Mouse (Mus musculus): ENCODE measurements at regions not wholly inside any gene's neighbourhood (a gene's known extent, or its start where the extent isn't known, plus 50 kb on each side); places are given as distances from the start of the nearest gene placed in this dataset.

GRCm38 (mm10) chr3:58055181-58055580 lies 207.3 kb upstream of the Pfn2 start:
- 97% methylated on average over 4 of the region's 4 CpGs for WGBS
- no peak overlapping the region for H3K4me2 ChIP-seq
- H3K36me3 ChIP-seq = no peaks in the 10 kb centered on the region
- no peaks in the 10 kb centered on the region for H3K27me3 ChIP-seq
- no peak for ATAC-seq (ENCODE audit: insufficient number of reproducible peaks, insufficient read depth, low FRiP score, low TSS enrichment, low read depth)
- no peak overlapping the region for H3K27ac ChIP-seq
- H3K9me3 ChIP-seq = no peaks in the 10 kb centered on the region
- no peak overlapping the region for H3K9ac ChIP-seq
- no peaks in the 10 kb centered on the region for H3K4me1 ChIP-seq
- H3K4me3 ChIP-seq = no peak overlapping the region

- Histone ChIP-seq H3K27me3 (no peaks in the 10 kb centered on the region), H3K27ac (no peak overlapping the region), H3K36me3 (no peaks in the 10 kb centered on the region), H3K9ac (no peak overlapping the region), H3K4me1 (no peaks in the 10 kb centered on the region), H3K4me2 (no peak overlapping the region), H3K9me3 (no peaks in the 10 kb centered on the region), H3K4me3 (no peak overlapping the region)
- no peak for ATAC-seq (ENCODE audit: insufficient number of reproducible peaks, insufficient read depth, low FRiP score, low TSS enrichment, low read depth)
- 68% methylated on average over 10 of the region's 10 CpGs for WGBS
Measured at GRCm38 (mm10) chr3:58056191-58057063, 208.5 kb upstream of the Pfn2 start.

GRCm38 (mm10) chr3:58057064-58057396 lies 209.2 kb upstream of the Pfn2 start:
- Histone ChIP-seq H3K9ac (no peak overlapping the region), H3K4me1 (no peaks in the 10 kb centered on the region), H3K27me3 (no peaks in the 10 kb centered on the region), H3K4me3 (no peak overlapping the region), H3K9me3 (no peaks in the 10 kb centered on the region), H3K36me3 (no peaks in the 10 kb centered on the region), H3K4me2 (no peak overlapping the region), H3K27ac (no peak overlapping the region)
- 85% methylated on average over 2 of the region's 2 CpGs for WGBS
- ATAC-seq (ENCODE audit: insufficient number of reproducible peaks, insufficient read depth, low FRiP score, low TSS enrichment, low read depth) = no peak

GRCm38 (mm10) chr3:58058134-58058533 lies 210.3 kb upstream of the Pfn2 start:
- Histone ChIP-seq H3K4me1 (no peaks in the 10 kb centered on the region), H3K4me3 (no peak overlapping the region), H3K9ac (no peak overlapping the region), H3K4me2 (no peak overlapping the region), H3K27me3 (no peaks in the 10 kb centered on the region), H3K27ac (no peak overlapping the region), H3K9me3 (no peaks in the 10 kb centered on the region), H3K36me3 (no peaks in the 10 kb centered on the region)
- WGBS = 53% methylated on average over 10 of the region's 10 CpGs
- no peak for ATAC-seq (ENCODE audit: insufficient number of reproducible peaks, insufficient read depth, low FRiP score, low TSS enrichment, low read depth)

DNA sequence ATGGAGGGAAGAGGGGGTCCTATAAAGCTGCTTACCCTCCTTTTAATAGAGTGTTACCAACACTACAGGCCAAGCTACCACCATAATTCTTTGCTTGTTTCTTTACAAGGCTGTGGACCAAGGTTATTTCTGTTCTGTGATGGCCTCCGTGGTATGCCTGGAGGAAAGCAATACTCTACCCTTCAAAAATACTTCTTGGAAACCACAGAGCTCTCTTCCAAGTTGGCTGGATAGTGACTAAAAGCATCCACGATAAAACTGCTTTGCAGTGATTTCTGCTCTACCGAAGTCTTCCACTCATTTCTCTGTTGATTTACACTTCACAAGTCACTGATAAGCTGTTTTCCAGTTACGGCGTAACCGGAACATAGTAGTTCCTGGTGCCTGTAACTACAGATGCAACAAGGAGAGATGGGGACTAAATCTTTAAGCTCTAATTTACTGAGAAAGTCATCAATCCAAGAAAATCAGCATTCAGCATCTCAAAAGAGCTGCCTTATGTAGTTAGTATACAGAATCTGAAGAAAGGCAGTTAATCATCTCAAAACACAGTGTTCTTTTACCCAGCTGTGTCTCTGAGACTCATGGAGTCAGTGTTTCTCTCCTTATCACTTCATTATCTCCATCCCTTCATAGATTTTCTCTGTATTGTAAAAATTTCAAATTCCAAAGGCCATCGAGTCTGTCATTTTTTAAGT lies 216.1 kb upstream of the Pfn2 start:
- H3K4me2 ChIP-seq = no peak overlapping the region
- no peaks in the 10 kb centered on the region for H3K4me1 ChIP-seq
- no peak overlapping the region for H3K4me3 ChIP-seq
- no peaks in the 10 kb centered on the region for H3K36me3 ChIP-seq
- WGBS = 89% methylated on average over 7 of the region's 7 CpGs
- no peak for ATAC-seq (ENCODE audit: insufficient number of reproducible peaks, insufficient read depth, low FRiP score, low TSS enrichment, low read depth)
- H3K9me3 ChIP-seq = no peaks in the 10 kb centered on the region; the same call in 1 of the 2 replicates
- no peak overlapping the region for H3K9ac ChIP-seq
- H3K27ac ChIP-seq = no peak overlapping the region
- no peaks in the 10 kb centered on the region for H3K27me3 ChIP-seq

- WGBS = 57% methylated on average over 3 of the region's 3 CpGs
- H3K36me3 ChIP-seq = no peaks in the 10 kb centered on the region
- ATAC-seq (ENCODE audit: insufficient number of reproducible peaks, insufficient read depth, low FRiP score, low TSS enrichment, low read depth) = no peak
- H3K27me3 ChIP-seq = no peaks in the 10 kb centered on the region
- no peak overlapping the region for H3K4me2 ChIP-seq
- H3K4me1 ChIP-seq = no peaks in the 10 kb centered on the region
- no peak overlapping the region for H3K9ac ChIP-seq
- no peak overlapping the region for H3K27ac ChIP-seq
- H3K4me3 ChIP-seq = no peak overlapping the region
- no peaks in the 10 kb centered on the region for H3K9me3 ChIP-seq
Measured at GRCm38 (mm10) chr3:58071574-58071973, 223.7 kb upstream of the Pfn2 start.

GRCm38 (mm10) chr3:58072230-58072839 lies 224.5 kb upstream of the Pfn2 start:
- Histone ChIP-seq H3K27ac (no peak overlapping the region), H3K36me3 (no peaks in the 10 kb centered on the region), H3K9me3 (no peaks in the 10 kb centered on the region), H3K4me2 (no peak overlapping the region), H3K4me3 (no peak overlapping the region), H3K9ac (no peak overlapping the region), H3K27me3 (no peaks in the 10 kb centered on the region), H3K4me1 (no peaks in the 10 kb centered on the region)
- ATAC-seq (ENCODE audit: insufficient number of reproducible peaks, insufficient read depth, low FRiP score, low TSS enrichment, low read depth) = no peak
- 76% methylated on average over 5 of the region's 5 CpGs for WGBS

DNA sequence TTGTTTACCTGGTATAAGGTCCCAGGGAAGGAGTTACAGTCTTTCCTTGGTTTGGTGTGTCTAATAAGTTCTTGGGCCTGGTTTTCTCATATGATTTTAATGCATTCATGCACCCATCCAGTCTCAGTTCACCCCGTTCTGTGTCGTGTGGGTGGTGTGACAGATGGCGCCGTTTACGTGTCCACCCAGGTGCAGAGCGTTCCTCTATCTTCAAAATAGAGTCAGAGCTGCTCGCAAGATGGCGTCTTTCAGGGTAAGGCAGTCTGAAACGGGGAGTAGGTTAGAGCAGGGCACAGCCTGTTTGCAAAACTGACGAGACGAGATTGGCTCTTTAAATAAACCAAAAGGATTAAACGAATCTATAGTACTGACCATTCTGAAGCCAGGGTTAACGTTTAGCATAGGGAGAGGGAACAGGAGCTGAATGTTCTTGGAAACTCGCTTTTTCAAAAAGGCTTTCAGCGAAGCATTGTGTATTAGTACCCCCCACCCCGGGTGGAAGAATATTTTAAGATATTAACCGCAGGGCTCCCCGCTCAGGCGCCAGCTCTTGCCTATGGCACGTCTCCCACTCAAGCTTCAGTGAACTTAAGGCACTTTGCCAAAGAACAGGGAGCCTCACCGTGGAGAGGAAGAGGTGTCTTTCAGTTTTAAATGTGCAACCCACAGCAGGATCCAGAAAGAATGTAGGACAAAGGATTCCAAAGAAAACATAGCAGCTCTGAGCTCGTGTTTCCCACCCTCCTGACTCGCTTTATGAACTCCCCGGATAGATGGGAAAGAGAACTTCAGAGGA lies 241.7 kb upstream of the Pfn2 start:
- Histone ChIP-seq H3K27me3 (no peaks in the 10 kb centered on the region), H3K9ac (no peak overlapping the region), H3K36me3 (no peaks in the 10 kb centered on the region), H3K27ac (no peak overlapping the region), H3K4me3 (no peak overlapping the region), H3K4me1 (no peaks in the 10 kb centered on the region), H3K9me3 (no peaks in the 10 kb centered on the region), H3K4me2 (no peak overlapping the region)
- ATAC-seq (ENCODE audit: insufficient number of reproducible peaks, insufficient read depth, low FRiP score, low TSS enrichment, low read depth) = no peak
- WGBS = 85% methylated on average over 24 of the region's 24 CpGs

DNA sequence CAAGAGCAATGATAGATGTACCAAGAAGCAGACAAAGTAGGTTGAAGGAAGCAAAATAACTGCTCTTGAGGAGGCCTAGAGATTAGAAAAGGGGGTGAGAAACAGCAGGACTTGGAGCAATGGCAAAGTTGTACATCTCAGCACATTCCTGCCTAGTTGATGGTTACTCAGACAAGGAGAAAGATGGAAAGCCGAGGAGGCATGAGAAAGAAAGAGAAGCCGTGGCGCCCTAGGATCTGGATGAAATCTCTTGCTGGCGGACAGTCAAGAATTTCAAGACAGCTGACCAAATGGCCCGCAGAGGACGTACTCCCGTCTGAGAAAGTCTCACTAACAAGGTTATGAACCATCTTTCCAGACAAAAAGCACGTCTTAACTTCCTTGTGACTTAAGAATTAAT lies 242.5 kb upstream of the Pfn2 start:
- no peak overlapping the region for H3K4me2 ChIP-seq
- H3K36me3 ChIP-seq = no peaks in the 10 kb centered on the region
- H3K4me1 ChIP-seq = no peaks in the 10 kb centered on the region
- no peak overlapping the region for H3K9ac ChIP-seq
- ATAC-seq (ENCODE audit: insufficient number of reproducible peaks, insufficient read depth, low FRiP score, low TSS enrichment, low read depth) = no peak
- H3K9me3 ChIP-seq = no peaks in the 10 kb centered on the region
- H3K27ac ChIP-seq = no peak overlapping the region
- no peak overlapping the region for H3K4me3 ChIP-seq
- WGBS = 89% methylated on average over 8 of the region's 8 CpGs
- H3K27me3 ChIP-seq = no peaks in the 10 kb centered on the region

GRCm38 (mm10) chr3:58091466-58092176 lies 243.7 kb upstream of the Pfn2 start:
- ATAC-seq (ENCODE audit: insufficient number of reproducible peaks, insufficient read depth, low FRiP score, low TSS enrichment, low read depth) = no peak

GRCm38 (mm10) chr3:58110911-58111476 lies 263.1 kb upstream of the Pfn2 start:
- Histone ChIP-seq H3K4me3 (no peak overlapping the region), H3K9ac (no peak overlapping the region)
- 84% methylated on average over 5 of the region's 5 CpGs for WGBS

More at GRCm38 (mm10) chr3:58091466-58092176, 243.7 kb upstream of the Pfn2 start:
- Histone ChIP-seq H3K4me3 (no peak overlapping the region), H3K9me3 (no peaks in the 10 kb centered on the region), H3K9ac (no peak overlapping the region), H3K36me3 (no peaks in the 10 kb centered on the region), H3K4me1 (no peaks in the 10 kb centered on the region), H3K27ac (no peak overlapping the region), H3K27me3 (no peaks in the 10 kb centered on the region), H3K4me2 (no peak overlapping the region)
- 80% methylated on average over 6 of the region's 6 CpGs for WGBS

More at GRCm38 (mm10) chr3:58110911-58111476, 263.1 kb upstream of the Pfn2 start:
- no peak for ATAC-seq (ENCODE audit: insufficient number of reproducible peaks, insufficient read depth, low FRiP score, low TSS enrichment, low read depth)
- Histone ChIP-seq H3K9me3 (no peaks in the 10 kb centered on the region), H3K4me2 (no peak overlapping the region), H3K36me3 (no peaks in the 10 kb centered on the region), H3K27ac (no peak overlapping the region), H3K4me1 (no peaks in the 10 kb centered on the region), H3K27me3 (no peaks in the 10 kb centered on the region)

Measured in embryonic facial prominence, embryonic 13.5 days (tissue).